Mouse (Mus musculus) cortical plate, adult 2 months (tissue): ENCODE results near the gene St5. TPM values are rescaled to one million over a fixed set of nuclear protein-coding genes. Genes with fewer than 3 reads are reported as not detected.

Experiments
- H3K27ac ChIP-seq: fragments of 200-500 bp; 2 replicates; pipeline ENCODE4 v1.5.1; 2012; ENCODE audit warnings: low read length, control low read depth, inconsistent platforms; ENCODE audit not compliant: insufficient read depth
- H3K4me1 ChIP-seq: fragments of 200-500 bp; 2 replicates; pipeline ENCODE4 v1.6.1; 2011; ENCODE audit warnings: low read length; ENCODE audit not compliant: control insufficient read depth, insufficient read depth
- H3K4me3 ChIP-seq: fragments of 200-500 bp; 2 replicates; pipeline ENCODE4 v1.5.1; 2011; ENCODE audit warnings: mild to moderate bottlenecking, low read length, control low read depth; ENCODE audit not compliant: insufficient read depth
- CTCF ChIP-seq: fragments of 200-500 bp; IDR thresholded peaks from 2 replicates; pipeline ENCODE4 v1.5.1; 2011; ENCODE audit warnings: mild to moderate bottlenecking, control low read depth, low read length; ENCODE audit not compliant: insufficient read depth; ENCODE audit errors: extremely low read depth
- POLR2A ChIP-seq: fragments of 200-500 bp; IDR thresholded peaks from 2 replicates; pipeline ENCODE4 v1.6.1; 2011; ENCODE audit warnings: mild to moderate bottlenecking, low read length, control low read depth; ENCODE audit not compliant: insufficient read depth; ENCODE audit errors: extremely low read depth
- polyA plus RNA-seq: library from polyadenylated mRNA; depleted of rRNA; stranded (reverse); fragments of >200 nt; gene quantifications from 2 replicates; pipeline ENCODE4 v1.2.3, GENCODE M21; 2012

St5 gene
- polyA plus RNA-seq, 1 experiment = 18.3 TPM

GRCm38 (mm10) chr7:109518838-109519696 lies 184.3 kb downstream of the St5 start, which contains the start of gene Rpl27a:
TSS of gene Rpl27a (plus strand) at chr7:109519147.
- Histone ChIP-seq H3K4me3 (peak within 1 kb of the TSS; percentile 91), H3K4me1 (peaks cover 7% of the 10 kb centered on the region), H3K27ac (peak within 1 kb of the TSS; percentile 91)
- TF ChIP-seq CTCF (no peak), POLR2A (peak; percentile 93)

DNA sequence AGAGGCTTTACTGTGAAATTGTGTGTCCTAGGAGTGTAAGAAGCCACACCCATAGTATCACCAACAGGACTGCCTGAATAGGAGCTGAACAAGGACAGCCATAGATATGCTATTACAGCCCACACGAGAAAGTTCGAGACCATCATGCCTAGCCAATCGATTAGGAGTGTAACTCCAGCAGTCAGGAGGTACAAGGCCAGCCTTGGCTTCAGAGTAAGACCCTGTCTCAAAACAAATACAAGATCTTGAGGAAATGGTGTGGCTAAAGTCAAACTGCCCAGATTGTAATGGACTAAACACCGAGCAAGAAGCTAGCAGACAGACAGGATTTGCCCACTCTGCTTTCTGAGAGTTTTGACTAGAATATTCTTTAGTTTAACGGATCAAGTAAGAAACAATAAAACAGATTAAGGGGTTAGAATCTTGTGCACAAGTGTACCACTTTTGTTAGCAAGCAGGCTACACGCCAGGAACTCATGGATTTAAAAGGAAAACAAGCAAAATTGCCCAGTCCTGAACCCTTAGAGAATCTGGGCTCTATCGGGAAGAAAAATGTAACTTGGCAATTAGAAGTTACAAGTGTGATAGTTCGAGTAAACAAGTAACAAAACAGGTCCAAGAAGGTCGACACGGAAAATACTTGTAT lies 185.2 kb downstream of the St5 start:
- TF ChIP-seq POLR2A = no peak
- TF ChIP-seq CTCF = no peak
- H3K4me1 ChIP-seq = peaks cover 7% of the 10 kb centered on the region
- H3K4me3 ChIP-seq = peak overlapping the region; percentile 91
- peak overlapping the region; percentile 91 for H3K27ac ChIP-seq

- Histone ChIP-seq H3K27ac (no peak overlapping the region), H3K4me3 (no peak overlapping the region), H3K4me1 (peaks cover 7% of the 10 kb centered on the region)
- TF ChIP-seq CTCF (no peak), POLR2A (no peak)
Measured at GRCm38 (mm10) chr7:109516500-109516899, 186.9 kb downstream of the St5 start.

GRCm38 (mm10) chr7:109511838-109512237 lies 191.6 kb downstream of the St5 start:
- H3K4me3 ChIP-seq = no peak overlapping the region
- TF ChIP-seq CTCF (no peak), POLR2A (no peak)
- no peaks in the 10 kb centered on the region for H3K4me1 ChIP-seq
- H3K27ac ChIP-seq = no peak overlapping the region

DNA sequence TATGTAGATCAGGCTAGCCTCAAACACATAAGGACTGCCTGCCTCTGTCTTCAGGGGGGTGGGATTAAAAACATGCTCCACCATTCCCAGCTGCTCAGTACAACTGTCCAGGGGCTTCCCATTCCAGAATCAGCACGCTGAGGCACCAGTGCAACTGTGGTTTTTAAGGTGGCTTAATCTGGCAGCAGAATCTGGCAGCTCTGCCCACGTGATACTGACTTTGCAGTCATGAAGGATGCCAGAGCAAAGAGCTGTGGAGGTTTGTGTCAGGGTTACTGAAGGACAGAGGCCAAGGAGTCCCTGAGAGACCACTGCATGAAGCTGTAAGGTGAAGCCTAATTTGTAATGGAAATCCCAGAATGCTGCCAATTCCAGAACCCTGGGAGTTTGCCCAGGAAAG lies 192.6 kb downstream of the St5 start:
- H3K27ac ChIP-seq = no peak overlapping the region
- TF ChIP-seq CTCF (no peak), POLR2A (no peak)
- no peak overlapping the region for H3K4me3 ChIP-seq
- H3K4me1 ChIP-seq = no peaks in the 10 kb centered on the region

- H3K4me3 ChIP-seq = no peak within 1 kb of the TSS
- H3K4me1 ChIP-seq = no peaks in the 10 kb centered on the region
- TF ChIP-seq CTCF (no peak), POLR2A (no peak)
- no peak within 1 kb of the TSS for H3K27ac ChIP-seq
Measured at GRCm38 (mm10) chr7:109508034-109508433, 195.4 kb downstream of the St5 start, which contains the start of gene Trim66. TSS of gene Trim66 (minus strand) at chr7:109508134.

GRCm38 (mm10) chr7:109507572-109507971 lies 195.8 kb downstream of the St5 start:
- TF ChIP-seq CTCF = no peak
- Histone ChIP-seq H3K4me1 (no peaks in the 10 kb centered on the region), H3K4me3 (no peak overlapping the region), H3K27ac (no peak overlapping the region)

DNA sequence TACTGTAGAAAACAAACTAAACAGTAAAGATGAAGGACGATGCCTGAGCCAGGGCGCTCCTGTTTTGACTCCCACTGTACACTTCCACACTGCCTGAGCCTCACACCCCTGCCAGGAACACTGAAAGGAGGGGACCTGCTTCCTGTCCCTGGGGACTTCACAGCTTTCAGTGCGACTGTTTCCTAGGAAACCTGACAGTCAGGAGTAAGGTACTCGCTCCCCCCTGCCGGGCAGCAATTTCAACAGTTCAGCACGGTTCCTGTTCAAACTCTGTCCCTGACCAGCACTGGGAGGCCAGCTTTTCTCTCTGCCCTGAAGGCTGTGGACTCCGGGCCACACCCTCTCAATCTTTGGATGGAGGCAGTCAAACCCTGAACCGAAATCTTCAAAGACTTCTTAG lies 196.3 kb downstream of the St5 start:
- no peak for TF ChIP-seq CTCF
- no peak for TF ChIP-seq POLR2A
- no peak overlapping the region for H3K27ac ChIP-seq
- no peak overlapping the region for H3K4me3 ChIP-seq
- H3K4me1 ChIP-seq = no peaks in the 10 kb centered on the region

- Histone ChIP-seq H3K4me1 (no peaks in the 10 kb centered on the region), H3K27ac (no peak overlapping the region), H3K4me3 (no peak overlapping the region)
- TF ChIP-seq POLR2A = no peak
- TF ChIP-seq CTCF = no peak
Measured at GRCm38 (mm10) chr7:109497507-109497906, 205.9 kb downstream of the St5 start.

- H3K4me1 ChIP-seq = peaks cover 2% of the 10 kb centered on the region; the same call in 1 of the 2 replicates
- TF ChIP-seq CTCF (no peak), POLR2A (peak; percentile 61; the same call in 1 of the 2 replicates)
- H3K4me3 ChIP-seq = peak overlapping the region; percentile 27
- H3K27ac ChIP-seq = peak overlapping the region; percentile 32
Measured at GRCm38 (mm10) chr7:109493319-109494316, 209.8 kb downstream of the St5 start.
